Mouse (Mus musculus) ES-E14 (cell line): ENCODE results near the gene Dhx9. TPM values are rescaled to one million over a fixed set of nuclear protein-coding genes. Genes with fewer than 3 reads are reported as not detected.
"Not testable (repeated sequence)": the region's sequence is repeated elsewhere in the genome, so short reads cannot be mapped to it uniquely, and the experiment has no call there.

Source experiments
- DNase-seq: peaks from one replicate; pipeline ENCODE4 v3.0.0-alpha.2; 2013; ENCODE audit warnings: low read depth, low spot score
- H3K27ac ChIP-seq: 2 replicates; pipeline ENCODE4 v1.5.1; 2012; ENCODE audit warnings: low read depth, mild to moderate bottlenecking, low read length, moderate library complexity, mixed read lengths; ENCODE audit not compliant: poor library complexity, insufficient read depth, severe bottlenecking
- H3K36me3 ChIP-seq: 2 replicates; pipeline ENCODE4 v1.6.1; 2012; ENCODE audit warnings: mild to moderate bottlenecking, low read length, moderate library complexity, mixed read lengths; ENCODE audit not compliant: control insufficient read depth, poor library complexity, insufficient read depth, severe bottlenecking
- H3K4me1 ChIP-seq, 2 experiments: fragments of 150-350 bp in 1 of 2; sonication (generic) in 1 of 2; 2 replicates each; pipeline ENCODE4 v1.6.1; 2012; ENCODE audit warnings: low read length in 2 of 2, mild to moderate bottlenecking in 1 of 2, mixed read lengths in 1 of 2; ENCODE audit not compliant: control insufficient read depth in 2 of 2, insufficient read depth in 2 of 2, poor library complexity in 1 of 2
- H3K4me3 ChIP-seq, 2 experiments: fragments of 150-350 bp in 1 of 2; sonication (generic) in 1 of 2; 2 replicates each; pipeline ENCODE4 v1.5.1; 2012; ENCODE audit warnings: low read length in 2 of 2, low read depth in 1 of 2, mild to moderate bottlenecking in 1 of 2, mixed read lengths in 1 of 2; ENCODE audit not compliant: insufficient read depth in 1 of 2, poor library complexity in 1 of 2, severe bottlenecking in 1 of 2
- H3K9ac ChIP-seq: 2 replicates; pipeline ENCODE4 v1.6.1; 2012; ENCODE audit warnings: low read depth, mild to moderate bottlenecking, low read length, mixed read lengths; ENCODE audit not compliant: poor library complexity, insufficient read depth, severe bottlenecking
- H3K9me3 ChIP-seq: fragments of 150-350 bp; sonication (generic); 2 replicates; pipeline ENCODE4 v1.6.1; 2012; ENCODE audit warnings: low read depth, mild to moderate bottlenecking, low read length; ENCODE audit not compliant: control insufficient read depth, insufficient read depth
- CHD2 ChIP-seq: IDR thresholded peaks from 2 replicates; pipeline ENCODE4 v1.6.1; 2014; ENCODE audit warnings: mild to moderate bottlenecking, low read depth, low read length, inconsistent platforms
- HCFC1 ChIP-seq: IDR thresholded peaks from 2 replicates; pipeline ENCODE4 v1.6.1; 2012; ENCODE audit warnings: low read length, inconsistent platforms, borderline replicate concordance; ENCODE audit not compliant: insufficient read depth
- MAFK ChIP-seq: IDR thresholded peaks from 2 replicates; pipeline ENCODE4 v1.6.1; 2014; ENCODE audit warnings: mild to moderate bottlenecking, low read depth, low read length, inconsistent platforms; ENCODE audit not compliant: insufficient read depth
- ZC3H11A ChIP-seq: IDR thresholded peaks from 2 replicates; pipeline ENCODE4 v1.6.1; 2012; ENCODE audit warnings: low read depth, mild to moderate bottlenecking, inconsistent platforms, low read length, borderline replicate concordance
- ZNF384 ChIP-seq: IDR thresholded peaks from 2 replicates; pipeline ENCODE4 v1.6.1; 2012; ENCODE audit warnings: low read depth, low read length, inconsistent platforms
- in situ Hi-C, 2 experiments: fragments of 600-800 bp; cut with MboI; formaldehyde crosslinking; loops; one replicate each; pipeline ENCODE4 v1.15.1; 2025; ENCODE audit warnings: low sequenced_read_pairs in 2 of 2, inconsistent platforms in 1 of 2; ENCODE audit not compliant: unreplicated experiment in 2 of 2
- total RNA-seq: library from RNA; depleted of rRNA; stranded (reverse); fragments of 300-350 nt; gene quantifications from 2 replicates; pipeline ENCODE4 v1.2.3, GENCODE M21; 2012

The Dhx9 gene
- total RNA-seq, 1 experiment, result 160 TPM

DNA sequence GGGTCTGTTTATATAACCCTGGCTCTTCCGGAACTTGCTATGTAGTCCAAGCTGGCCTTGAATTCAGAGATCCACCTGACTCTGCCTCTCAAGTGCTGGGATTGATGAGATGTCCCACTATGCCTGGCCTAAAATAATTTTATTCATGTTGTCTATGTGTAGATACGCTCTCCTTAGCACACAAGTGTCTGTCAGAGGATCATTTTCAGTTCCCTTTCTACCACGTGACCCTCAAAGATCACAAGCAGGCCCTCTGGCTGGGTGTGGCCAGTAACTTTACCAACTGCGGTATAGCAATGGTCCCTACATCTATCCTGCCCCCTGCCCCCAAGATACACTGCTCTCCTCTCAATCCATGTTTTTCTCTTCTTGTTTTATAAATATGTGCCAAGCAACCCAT lies 72.5 kb downstream of the Dhx9 start:
- Histone ChIP-seq H3K27ac (no peak overlapping the region), H3K4me1 (peaks cover 0 to 3% of the 10 kb centered on the region in 2 experiments; a peak in 2 of 4 replicates), H3K4me3 (no peak overlapping the region), H3K36me3 (no peaks in the 10 kb centered on the region), H3K9me3 (no peaks in the 10 kb centered on the region), H3K9ac (no peak overlapping the region)
- TF ChIP-seq HCFC1, result no peak
- no peak for TF ChIP-seq ZC3H11A
- DNase-seq, result no peak
- in situ Hi-C loops, result no loop called here

GRCm38 (mm10) chr1:153414114-153414723 lies 73.2 kb downstream of the Dhx9 start:
- H3K9ac ChIP-seq, H3K27ac ChIP-seq, H3K9me3 ChIP-seq, DNase-seq, in situ Hi-C loops, H3K4me1 ChIP-seq, H3K36me3 ChIP-seq: not testable (repeated sequence)
- H3K4me3 ChIP-seq, result peak overlapping the region in 1 of 2 experiments; percentile 44; a peak in 2 of 4 replicates

DNA sequence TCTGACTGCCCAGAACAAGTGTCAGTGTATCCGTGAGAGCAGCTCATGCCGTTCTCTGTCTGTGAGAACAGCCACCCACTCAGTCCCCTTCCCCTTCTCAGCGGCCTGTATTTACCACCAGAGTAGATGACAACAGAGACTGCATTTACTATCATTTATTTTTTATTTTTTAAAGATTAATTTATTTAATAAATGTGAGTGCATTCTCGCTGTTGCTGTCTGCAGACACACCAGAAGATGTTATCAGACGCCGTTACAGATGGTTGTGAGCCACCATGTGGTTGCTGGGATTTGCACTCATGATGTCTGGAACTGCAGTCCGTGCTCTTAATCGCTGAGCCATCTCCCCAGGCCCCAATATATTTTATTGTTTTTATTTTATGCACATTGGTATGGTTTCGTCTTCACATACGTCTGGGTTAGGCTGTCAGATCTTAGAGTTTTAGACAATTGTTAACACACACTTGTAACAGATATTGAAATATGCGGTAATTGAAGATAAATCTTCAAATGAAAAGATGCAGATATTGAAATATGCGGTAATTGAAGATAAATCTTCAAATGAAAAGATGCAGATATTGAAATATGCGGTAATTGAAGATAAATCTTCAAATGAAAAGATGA lies 74.0 kb downstream of the Dhx9 start:
- H3K27ac ChIP-seq, H3K4me1 ChIP-seq, in situ Hi-C loops, H3K36me3 ChIP-seq, DNase-seq, H3K9me3 ChIP-seq, H3K9ac ChIP-seq: not testable (repeated sequence)
- peak overlapping the region in 1 of 2 experiments; percentile 44; a peak in 2 of 4 replicates for H3K4me3 ChIP-seq

DNA sequence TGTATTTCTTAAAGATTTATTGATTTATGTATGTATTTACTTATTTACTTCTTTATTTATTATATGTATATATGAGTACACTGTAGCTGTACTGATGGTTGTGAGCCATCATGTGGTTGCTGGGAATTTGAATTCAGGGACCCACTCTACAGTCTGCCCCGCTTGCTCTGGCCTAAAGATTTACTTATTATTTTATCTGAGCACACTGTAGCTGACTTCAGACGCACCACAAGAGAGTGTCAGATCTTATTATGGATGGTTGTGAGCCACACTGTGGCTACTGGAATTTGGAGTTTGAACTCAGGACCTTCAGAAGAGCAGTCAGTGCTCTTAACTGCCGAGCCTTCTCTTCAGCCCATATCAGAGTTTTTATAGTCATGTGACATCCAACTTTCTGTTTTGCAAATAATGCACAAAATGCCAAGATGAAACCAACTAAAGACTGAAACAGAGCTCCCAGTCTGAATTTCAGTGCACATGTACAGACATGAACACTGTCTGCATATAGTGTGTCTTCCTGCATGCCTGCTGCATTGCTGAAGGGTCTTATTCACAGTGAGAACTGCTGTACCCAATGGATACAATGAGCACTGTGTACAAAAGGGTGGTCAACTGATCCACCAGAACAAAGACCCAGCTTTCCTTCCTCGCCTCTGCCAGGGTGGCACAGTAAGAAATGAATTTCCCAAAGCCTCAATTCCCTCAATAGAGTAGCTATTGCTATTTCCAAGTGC lies 74.6 kb downstream of the Dhx9 start:
- H3K9ac ChIP-seq, DNase-seq, H3K4me3 ChIP-seq, in situ Hi-C loops, H3K9me3 ChIP-seq, H3K27ac ChIP-seq, H3K36me3 ChIP-seq, H3K4me1 ChIP-seq: not testable (repeated sequence)

GRCm38 (mm10) chr1:153411723-153412122 lies 75.7 kb downstream of the Dhx9 start:
- Histone ChIP-seq H3K36me3 (no peaks in the 10 kb centered on the region), H3K27ac (no peak overlapping the region), H3K9ac (no peak overlapping the region), H3K4me3 (no peak overlapping the region), H3K9me3 (no peaks in the 10 kb centered on the region), H3K4me1 (peaks cover 0 to 3% of the 10 kb centered on the region in 2 experiments; a peak in 2 of 4 replicates)
- in situ Hi-C loops, result no loop called here
- TF ChIP-seq ZNF384 (no peak), CHD2 (no peak), MAFK (no peak), HCFC1 (no peak), ZC3H11A (no peak)
- DNase-seq, result no peak

- H3K4me3 ChIP-seq, H3K9me3 ChIP-seq, H3K27ac ChIP-seq, in situ Hi-C loops, H3K36me3 ChIP-seq, DNase-seq, H3K4me1 ChIP-seq, H3K9ac ChIP-seq: not testable (repeated sequence)
These were observed 76.5 kb downstream of the Dhx9 start for GRCm38 (mm10) chr1:153410915-153411314.

DNA sequence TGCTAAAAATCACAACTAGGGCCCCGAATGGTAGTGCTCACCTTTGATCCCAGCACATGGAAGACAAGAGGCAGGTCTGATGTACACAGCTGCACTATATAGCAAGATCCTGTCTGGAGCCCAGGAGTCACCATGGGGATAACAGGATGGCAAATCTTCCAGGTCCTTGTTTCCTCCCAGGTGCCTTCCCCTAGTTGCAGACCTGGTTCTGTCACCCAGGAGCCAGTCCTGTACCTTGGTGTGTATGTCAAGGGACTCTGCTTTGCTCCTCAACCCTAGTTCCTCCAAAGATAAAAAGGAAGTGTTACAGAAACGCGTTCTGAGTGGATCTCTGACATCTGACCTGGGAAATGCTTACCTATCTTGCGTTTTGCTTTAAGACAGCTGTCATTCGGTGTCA lies 79.2 kb downstream of the Dhx9 start:
- H3K36me3 ChIP-seq, in situ Hi-C loops, H3K9me3 ChIP-seq, DNase-seq, H3K4me1 ChIP-seq, H3K27ac ChIP-seq, H3K9ac ChIP-seq, H3K4me3 ChIP-seq: not testable (repeated sequence)
